Mouse (Mus musculus): ENCODE data around the gene Rgs4.

DNA sequence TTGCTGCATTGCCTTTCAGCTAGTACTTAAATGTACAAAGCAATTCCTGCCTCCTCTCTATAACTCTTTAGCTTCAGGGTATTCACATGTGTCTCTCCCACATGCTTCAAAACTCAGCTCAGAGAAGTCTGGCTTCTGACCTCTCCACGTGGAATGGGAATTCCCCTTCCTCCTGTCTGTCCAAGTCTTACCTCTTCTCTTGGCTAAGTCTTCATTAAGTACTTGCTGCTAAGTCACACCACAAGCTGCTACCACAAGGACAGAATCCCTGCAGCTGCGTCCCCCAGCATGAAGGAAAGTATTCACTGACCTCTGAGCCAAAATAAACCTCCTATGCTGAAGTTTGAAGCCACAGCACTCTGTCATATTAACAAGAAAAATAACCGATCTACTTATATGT is 21.1 kb downstream of the Rgs4 start:
- no peak for TF ChIP-seq POLR2A (IDR thresholded peaks at IDR 0.05; ENCODE audit: insufficient read depth, low read length)
- TF ChIP-seq EP300 (IDR thresholded peaks at IDR 0.05; ENCODE audit: insufficient read depth, low read depth, low read length), result no peak
- no peak for TF ChIP-seq CTCF (IDR thresholded peaks at IDR 0.05; ENCODE audit: low read depth, low read length)

Measured in ES-Bruce4 (cell line).